Mouse (Mus musculus) CH12.LX (cell line): ENCODE measurements around the gene Zfyve28. TPM values are rescaled to one million over a fixed set of nuclear protein-coding genes. Genes with fewer than 3 reads are reported as not detected.

Source experiments
- DNase-seq: peaks from one replicate; pipeline ENCODE4 v3.0.0-alpha.2; 2013; ENCODE audit errors: extremely low read depth
- H3K27ac ChIP-seq: 2 replicates; pipeline ENCODE4 v1.5.1; 2012; ENCODE audit warnings: low read depth, mild to moderate bottlenecking, control low read depth, moderate library complexity; ENCODE audit not compliant: insufficient read depth
- H3K27me3 ChIP-seq: replicated peaks from 2 replicates; pipeline ENCODE3; 2012; ENCODE audit warnings: inconsistent platforms
- H3K36me3 ChIP-seq, 2 experiments: replicated peaks in 1 of 2; 2 replicates each; pipeline versions ENCODE3 to v1.6.1; 2012; ENCODE audit warnings: inconsistent platforms in 1 of 2, low read length in 1 of 2, mild to moderate bottlenecking in 1 of 2, mixed read lengths in 1 of 2, moderate library complexity in 1 of 2; ENCODE audit not compliant: control insufficient read depth in 1 of 2, insufficient read depth in 1 of 2
- H3K4me1 ChIP-seq, 2 experiments: 2 replicates each; pipeline ENCODE4 v1.6.1; 2012; ENCODE audit warnings: inconsistent platforms in 1 of 2, moderate library complexity in 1 of 2; ENCODE audit not compliant: insufficient read depth in 2 of 2, control insufficient read depth in 1 of 2
- H3K4me2 ChIP-seq: 2 replicates; pipeline ENCODE4 v1.6.1; 2012; ENCODE audit warnings: low read depth, mild to moderate bottlenecking, control low read depth; ENCODE audit not compliant: poor library complexity, insufficient read depth, severe bottlenecking
- H3K4me3 ChIP-seq, 3 experiments: fragments of 150-350 bp in 1 of 3; sonication (generic) in 1 of 3; replicated peaks in 1 of 3; 2 replicates each; pipeline versions ENCODE3 to v1.5.1; 2011 to 2012; ENCODE audit warnings: low read depth in 2 of 3, low read length in 2 of 3, mild to moderate bottlenecking in 2 of 3, moderate library complexity in 2 of 3, control low read depth in 1 of 3, improper control_type of control experiment in 1 of 3, inconsistent platforms in 1 of 3, mixed read lengths in 1 of 3; ENCODE audit not compliant: poor library complexity in 1 of 3
- H3K79me2 ChIP-seq: replicated peaks from 2 replicates; pipeline ENCODE4 v1.6.1; 2012; ENCODE audit warnings: mild to moderate bottlenecking, moderate library complexity; ENCODE audit not compliant: control insufficient read depth, poor library complexity, insufficient read depth, severe bottlenecking; ENCODE audit errors: extremely low read depth
- H3K9ac ChIP-seq: 2 replicates; pipeline ENCODE4 v1.6.1; 2012; ENCODE audit warnings: low read depth, mild to moderate bottlenecking, control low read depth, moderate library complexity; ENCODE audit not compliant: insufficient read depth
- H3K9me3 ChIP-seq: replicated peaks from 2 replicates; pipeline ENCODE3; 2012; ENCODE audit warnings: low read length, inconsistent platforms, mixed read lengths
- BHLHE40 ChIP-seq: IDR thresholded peaks from 2 replicates; pipeline ENCODE4 v1.6.1; 2011; ENCODE audit warnings: mild to moderate bottlenecking, low read depth, low read length, improper control_type of control experiment
- CHD1 ChIP-seq: IDR thresholded peaks from 2 replicates; pipeline ENCODE4 v1.6.1; 2012; ENCODE audit warnings: low read depth, low read length, improper control_type of control experiment, inconsistent platforms
- CHD2 ChIP-seq: IDR thresholded peaks from 2 replicates; pipeline ENCODE4 v1.6.1; 2011; ENCODE audit warnings: low read length, improper control_type of control experiment
- CTCF ChIP-seq, 2 experiments: IDR thresholded peaks in 1 of 2; conservative IDR thresholded peaks in 1 of 2; 2 replicates each; pipeline ENCODE4 v1.5.1; 2011 to 2012; ENCODE audit warnings: low read depth in 2 of 2, low read length in 2 of 2, improper control_type of control experiment in 1 of 2, inconsistent platforms in 1 of 2, mild to moderate bottlenecking in 1 of 2, moderate library complexity in 1 of 2
- ELF1 ChIP-seq: IDR thresholded peaks from 2 replicates; pipeline ENCODE4 v1.6.1; 2014; ENCODE audit warnings: low read depth, mild to moderate bottlenecking, inconsistent platforms, low read length, improper control_type of control experiment
- EP300 ChIP-seq: IDR thresholded peaks from 2 replicates; pipeline ENCODE4 v1.6.1; 2011; ENCODE audit warnings: low read length, improper control_type of control experiment
- IRF4 ChIP-seq: IDR thresholded peaks from 2 replicates; pipeline ENCODE4 v1.6.1; 2014; ENCODE audit warnings: low read depth, mild to moderate bottlenecking, inconsistent platforms, low read length, improper control_type of control experiment
- JUN ChIP-seq: IDR thresholded peaks from 2 replicates; pipeline ENCODE4 v1.6.1; 2011; ENCODE audit warnings: low read depth, mild to moderate bottlenecking, low read length, improper control_type of control experiment, moderate library complexity; ENCODE audit not compliant: insufficient read depth
- JUND ChIP-seq: conservative IDR thresholded peaks from 2 replicates; pipeline ENCODE4 v1.6.1; 2011; ENCODE audit warnings: low read depth, low read length, improper control_type of control experiment
- KAT2A ChIP-seq: IDR thresholded peaks from 2 replicates; pipeline ENCODE4 v1.6.1; 2012; ENCODE audit warnings: low read length, improper control_type of control experiment, inconsistent platforms; ENCODE audit not compliant: insufficient replicate concordance
- MAX ChIP-seq: IDR thresholded peaks from 2 replicates; pipeline ENCODE4 v1.6.1; 2011; ENCODE audit warnings: low read length, improper control_type of control experiment
- MEF2A ChIP-seq: IDR thresholded peaks from 2 replicates; pipeline ENCODE4 v1.6.1; 2014; ENCODE audit warnings: low read depth, mild to moderate bottlenecking, inconsistent platforms, low read length, improper control_type of control experiment, borderline replicate concordance
- MXI1 ChIP-seq: IDR thresholded peaks from 2 replicates; pipeline ENCODE4 v1.6.1; 2011; ENCODE audit warnings: mild to moderate bottlenecking, low read depth, low read length, improper control_type of control experiment
- MYC ChIP-seq: IDR thresholded peaks from 2 replicates; pipeline ENCODE4 v1.6.1; 2011; ENCODE audit warnings: low read depth, mild to moderate bottlenecking, improper control_type of control experiment, low read length
- NELFE ChIP-seq: IDR thresholded peaks from 2 replicates; pipeline ENCODE4 v1.6.1; 2011; ENCODE audit warnings: low read depth, low read length, improper control_type of control experiment
- PAX5 ChIP-seq: IDR thresholded peaks from 2 replicates; pipeline ENCODE4 v1.6.1; 2012; ENCODE audit warnings: low read length, inconsistent platforms, mixed read lengths
- POLR2A ChIP-seq: IDR thresholded peaks from 2 replicates; pipeline ENCODE4 v1.6.1; 2011; ENCODE audit warnings: low read depth, mild to moderate bottlenecking, improper control_type of control experiment, low read length
- RAD21 ChIP-seq: IDR thresholded peaks from 2 replicates; pipeline ENCODE4 v1.6.1; 2011; ENCODE audit warnings: low read depth, mild to moderate bottlenecking, low read length, improper control_type of control experiment, moderate library complexity
- RCOR1 ChIP-seq: conservative IDR thresholded peaks from 2 replicates; pipeline ENCODE4 v1.6.1; 2012; ENCODE audit warnings: low read depth, mild to moderate bottlenecking, inconsistent platforms, low read length, improper control_type of control experiment
- SIN3A ChIP-seq: IDR thresholded peaks from 2 replicates; pipeline ENCODE4 v1.6.1; 2012; ENCODE audit warnings: low read length, improper control_type of control experiment, inconsistent platforms
- TBP ChIP-seq: conservative IDR thresholded peaks from 2 replicates; pipeline ENCODE4 v1.6.1; 2011; ENCODE audit warnings: low read depth, low read length, improper control_type of control experiment
- TCF12 ChIP-seq: IDR thresholded peaks from 2 replicates; pipeline ENCODE4 v1.6.1; 2014; ENCODE audit warnings: low read depth, mild to moderate bottlenecking, inconsistent platforms, low read length, improper control_type of control experiment
- USF1 ChIP-seq: IDR thresholded peaks from 2 replicates; pipeline ENCODE4 v1.6.1; 2014; ENCODE audit warnings: low read depth, mild to moderate bottlenecking, inconsistent platforms, low read length, improper control_type of control experiment
- ZC3H11A ChIP-seq: IDR thresholded peaks from 2 replicates; pipeline ENCODE4 v1.6.1; 2012; ENCODE audit warnings: low read depth, mild to moderate bottlenecking, inconsistent platforms, low read length, improper control_type of control experiment
- ZKSCAN1 ChIP-seq: IDR thresholded peaks from 2 replicates; pipeline ENCODE4 v1.6.1; 2012; ENCODE audit warnings: low read depth, inconsistent platforms, low read length, improper control_type of control experiment, borderline replicate concordance
- ZMIZ1 ChIP-seq: IDR thresholded peaks from 2 replicates; pipeline ENCODE4 v1.6.1; 2012; ENCODE audit warnings: low read depth, mild to moderate bottlenecking, inconsistent platforms, low read length, improper control_type of control experiment
- ZNF384 ChIP-seq: IDR thresholded peaks from 2 replicates; pipeline ENCODE4 v1.6.1; 2012; ENCODE audit warnings: low read depth, low read length, improper control_type of control experiment, inconsistent platforms
- dilution Hi-C: fragments of 300-500 bp; cut with MboI; formaldehyde crosslinking; loops from 2 replicates; pipeline ENCODE4 v1.14.3; 2020; ENCODE audit warnings: low sequenced_read_pairs; ENCODE audit not compliant: extremely low pct_unique_long_range_greater_than_20kb, extremely low pct_ligation_motif_present
- in situ Hi-C: fragments of 300-500 bp; cut with MboI; formaldehyde crosslinking; loops from 3 replicates; pipeline ENCODE4 v1.14.3; 2019; ENCODE audit warnings: low sequenced_read_pairs, low pct_ligation_motif_present, low pct_unique_long_range_greater_than_20kb, mixed read lengths
- polyA plus RNA-seq: library from polyadenylated mRNA; unstranded; fragments of >175 nt; gene quantifications from 2 replicates; pipeline ENCODE4 v1.2.1, GENCODE M21; 2012; ENCODE audit warnings: low read depth; ENCODE audit not compliant: insufficient read length
- total RNA-seq, 2 experiments: library from RNA; depleted of rRNA; stranded (reverse); fragments of 300-350 nt in 1 of 2; fragments of >200 nt in 1 of 2; gene quantifications; 2 replicates each; pipeline ENCODE4 v1.2.3; 2012 to 2014

Gene Zfyve28
- total and polyA plus RNA-seq, 3 experiments: 1.7 to 2.8 (median 2.0) TPM

GRCm38 (mm10) chr5:34287001-34287837 is 1.0 kb downstream of the Zfyve28 start:
- no peak for TF ChIP-seq USF1
- no peak for TF ChIP-seq MAX
- no peak for TF ChIP-seq TCF12
- TF ChIP-seq POLR2A: no peak
- no peak for TF ChIP-seq ELF1
- no peak for TF ChIP-seq ZMIZ1
- no peak for TF ChIP-seq JUN
- TF ChIP-seq RCOR1: no peak
- no peak for TF ChIP-seq MYC
- TF ChIP-seq RAD21: no peak
- no peak for TF ChIP-seq ZKSCAN1
- TF ChIP-seq BHLHE40: no peak
- no peak for TF ChIP-seq EP300
- TF ChIP-seq ZC3H11A: no peak
- no peak for TF ChIP-seq NELFE
- TF ChIP-seq CHD1: no peak
- TF ChIP-seq SIN3A: no peak
- Histone ChIP-seq H3K4me1 (peaks cover 0 to 9% of the 10 kb centered on the region in 2 experiments; a peak in 3 of 4 replicates), H3K4me3 (no peak overlapping the region), H3K9me3 (peaks cover 24% of the 10 kb centered on the region), H3K27me3 (no peaks in the 10 kb centered on the region), H3K4me2 (no peak overlapping the region), H3K79me2 (no peaks in the 10 kb centered on the region), H3K9ac (no peak overlapping the region), H3K36me3 (no peaks in the 10 kb centered on the region), H3K27ac (no peak overlapping the region)
- dilution Hi-C loops (no loop called here), in situ Hi-C loops (no loop called here)
- no peak for DNase-seq

- Histone ChIP-seq H3K9me3 (peaks cover 24% of the 10 kb centered on the region), H3K27me3 (no peaks in the 10 kb centered on the region), H3K4me2 (no peak overlapping the region), H3K4me1 (peaks cover 0 to 16% of the 10 kb centered on the region in 2 experiments; a peak in 3 of 4 replicates), H3K9ac (no peak overlapping the region), H3K36me3 (no peaks in the 10 kb centered on the region), H3K27ac (no peak overlapping the region), H3K79me2 (no peaks in the 10 kb centered on the region), H3K4me3 (no peak overlapping the region)
- in situ Hi-C loops: no loop called here
- TF ChIP-seq CHD2 (no peak), IRF4 (no peak), ELF1 (no peak), TBP (no peak), JUN (no peak), NELFE (no peak), SIN3A (no peak), PAX5 (no peak), ZMIZ1 (no peak), MXI1 (no peak), MAX (no peak), KAT2A (no peak), POLR2A (no peak), TCF12 (no peak), CTCF (conservative IDR thresholded peaks at IDR 0.05 in 1 of 2, IDR thresholded peaks at IDR 0.05 in 1 of 2; ENCODE audit: low read depth in 2 of 2, low read length in 2 of 2) (no peak), MEF2A (no peak), ZNF384 (no peak), EP300 (no peak), RAD21 (no peak), JUND (no peak)
- no peak for DNase-seq
- dilution Hi-C loops: no loop called here
Observed at GRCm38 (mm10) chr5:34286516-34286915, 1.7 kb downstream of the Zfyve28 start.
